Mouse (Mus musculus) adrenal gland, adult (tissue): ENCODE data around the gene Sirt7.

ENCODE experiments used
- DNase-seq, 2 experiments: peaks; one replicate each; pipeline ENCODE4 v3.0.0; 2022 to 2023; ENCODE audit warnings: low spot score in 1 of 2; ENCODE audit not compliant: inconsistent age in 2 of 2

Sirt7 gene

GRCm38 (mm10) chr11:120641869-120642268, 16.8 kb upstream of the Sirt7 start:
- no peak for DNase-seq

DNA sequence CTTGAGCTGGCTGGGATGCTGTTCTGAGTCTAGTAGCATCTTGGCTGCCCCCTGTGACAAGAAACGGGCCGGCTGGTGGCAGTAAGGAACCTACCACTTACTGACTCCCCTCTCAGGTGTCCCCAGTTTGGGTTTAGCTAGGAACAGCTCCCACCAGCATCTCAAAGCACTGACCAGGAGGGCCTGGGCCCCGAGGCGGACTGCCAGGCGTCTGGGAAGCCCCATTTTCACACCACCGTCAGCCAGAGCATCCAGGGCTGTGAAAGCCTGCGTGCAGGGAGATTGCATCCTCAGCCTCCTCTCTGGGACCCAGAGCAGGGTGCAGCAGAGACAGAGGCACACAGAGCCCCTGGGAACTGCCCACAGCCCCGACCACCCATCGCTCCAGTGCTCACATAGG, 16.2 kb upstream of the Sirt7 start:
- no peak for DNase-seq

- no peak for DNase-seq
Observed at GRCm38 (mm10) chr11:120634810-120635209, 9.8 kb upstream of the Sirt7 start.

DNA sequence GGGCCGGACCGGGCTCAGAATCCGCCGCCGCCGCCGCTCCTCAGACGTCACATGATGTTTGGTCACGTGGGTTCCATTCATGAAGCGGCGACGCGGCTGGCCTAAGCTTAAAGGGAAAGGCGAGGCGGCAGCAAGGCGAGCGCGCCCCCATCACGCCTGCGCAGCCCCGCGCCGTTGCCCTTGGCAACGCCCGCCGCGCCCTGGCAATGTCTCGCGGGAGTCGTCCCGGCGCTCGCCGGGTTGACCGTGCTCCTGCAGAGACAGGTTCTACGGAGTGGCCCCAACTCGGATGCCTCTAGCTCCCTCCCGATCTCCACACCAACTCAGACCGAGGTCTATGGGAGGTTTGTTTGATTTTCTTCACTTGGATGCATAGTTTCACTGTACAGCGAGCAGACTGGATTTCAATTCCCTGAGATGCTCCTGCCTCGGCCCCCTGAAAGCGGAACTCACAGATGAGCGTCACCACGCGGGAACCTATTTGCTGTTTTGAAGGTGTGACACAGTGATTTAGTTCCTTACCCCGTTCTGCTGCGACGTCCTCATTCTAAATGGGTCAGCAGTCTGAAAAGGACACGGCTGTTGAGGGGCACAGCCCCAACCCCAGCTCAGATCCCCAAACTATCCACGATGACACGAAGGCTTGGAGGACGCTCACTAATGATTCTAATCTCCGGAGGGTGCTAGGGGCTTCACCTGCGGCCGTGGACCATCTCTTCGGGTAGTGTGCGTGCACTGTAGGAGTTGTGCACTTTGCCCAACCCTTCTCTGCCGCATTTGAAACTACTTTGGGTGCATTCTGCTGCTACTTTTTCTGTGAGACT, 8.7 kb upstream of the Sirt7 start, which contains the start of gene Mafg:
Mafg (minus strand) TSS at position 81 of the 824 bp plus-strand sequence.
- DNase-seq = peak; percentile 96 to 97

DNA sequence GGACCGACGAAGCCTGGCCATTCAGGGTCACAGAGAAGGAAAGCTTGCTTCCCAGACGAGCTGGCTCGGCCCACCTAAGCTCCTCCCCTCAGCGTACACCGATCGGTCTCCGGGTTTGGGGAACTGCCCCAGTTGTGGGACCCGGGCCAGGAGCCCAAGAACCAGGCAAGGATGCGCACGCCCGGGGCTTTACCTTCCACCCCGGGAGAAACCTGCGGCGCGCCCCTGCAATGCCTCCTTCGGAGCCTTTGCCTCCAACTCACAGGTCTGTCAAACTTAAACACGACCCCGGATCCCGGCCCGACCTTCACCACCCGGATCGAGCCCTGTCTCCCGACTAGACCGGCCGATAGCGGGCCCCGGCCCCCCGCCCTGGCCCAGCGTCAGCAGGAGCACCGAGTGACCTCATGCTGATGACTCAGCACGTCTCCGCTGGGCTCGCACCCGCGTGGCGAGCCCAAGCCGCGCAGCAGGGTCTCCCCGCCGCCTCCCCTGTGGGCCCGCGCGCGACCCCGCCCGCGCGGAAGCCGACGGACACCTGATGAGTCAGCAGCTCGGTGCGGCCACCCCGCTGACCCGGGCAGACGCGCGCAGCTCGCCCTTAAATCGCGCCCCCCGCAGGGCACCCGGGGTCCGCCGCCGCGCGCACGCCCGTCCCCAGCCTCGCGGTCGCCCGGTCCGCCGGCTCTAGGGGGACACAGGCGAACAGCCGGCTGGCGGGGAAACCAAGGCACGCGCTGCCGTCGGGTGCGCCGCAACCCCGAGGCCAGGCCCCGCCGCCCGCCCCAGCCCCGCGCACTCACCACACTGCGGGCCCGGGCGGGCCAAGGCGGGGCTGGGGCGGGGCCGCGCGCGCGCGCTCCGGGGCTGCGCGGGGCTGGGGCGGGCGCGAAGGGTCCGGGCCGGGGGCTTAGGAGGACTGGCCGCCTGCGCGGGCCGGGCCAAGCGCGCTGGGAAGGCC, 7.8 kb upstream of the Sirt7 start:
- peak; percentile 90 to 96 for DNase-seq

DNA sequence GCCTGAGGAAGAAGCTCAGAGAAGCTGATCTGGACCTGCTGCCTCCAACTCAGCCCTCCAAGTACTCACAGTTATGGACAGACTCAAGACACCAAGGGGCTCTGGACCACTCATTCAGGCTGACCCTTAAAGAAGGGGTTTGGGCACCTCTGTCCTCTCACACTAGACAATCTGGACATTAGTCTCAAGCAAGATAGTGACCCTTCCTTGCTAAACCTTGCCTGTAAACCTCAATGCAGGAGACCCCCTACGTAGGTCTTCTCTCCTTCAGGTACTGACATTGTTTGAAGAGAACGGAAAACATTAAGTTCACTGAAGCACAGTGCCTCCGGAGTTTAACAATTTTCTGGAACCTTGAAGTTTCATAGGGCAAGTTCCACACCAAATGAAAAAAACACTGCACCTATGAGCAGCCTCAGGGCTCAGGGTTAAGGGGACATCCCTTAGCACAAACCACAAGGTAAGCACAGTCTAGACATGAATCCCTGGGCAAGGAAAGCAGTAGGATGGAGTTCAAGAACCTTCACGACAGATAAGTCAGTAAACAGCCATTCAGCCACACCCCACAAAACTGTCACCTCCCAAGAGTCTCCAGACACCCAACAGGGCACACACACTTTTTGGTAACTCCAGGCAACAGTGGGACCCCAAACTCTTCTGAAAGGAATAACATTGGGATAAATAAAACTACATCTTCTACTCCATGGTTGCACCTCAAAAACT, 6.8 kb upstream of the Sirt7 start:
- peak; percentile 18 to 54 for DNase-seq

GRCm38 (mm10) chr11:120630881-120631725, 6.1 kb upstream of the Sirt7 start:
- DNase-seq = peak; percentile 16 to 60

DNA sequence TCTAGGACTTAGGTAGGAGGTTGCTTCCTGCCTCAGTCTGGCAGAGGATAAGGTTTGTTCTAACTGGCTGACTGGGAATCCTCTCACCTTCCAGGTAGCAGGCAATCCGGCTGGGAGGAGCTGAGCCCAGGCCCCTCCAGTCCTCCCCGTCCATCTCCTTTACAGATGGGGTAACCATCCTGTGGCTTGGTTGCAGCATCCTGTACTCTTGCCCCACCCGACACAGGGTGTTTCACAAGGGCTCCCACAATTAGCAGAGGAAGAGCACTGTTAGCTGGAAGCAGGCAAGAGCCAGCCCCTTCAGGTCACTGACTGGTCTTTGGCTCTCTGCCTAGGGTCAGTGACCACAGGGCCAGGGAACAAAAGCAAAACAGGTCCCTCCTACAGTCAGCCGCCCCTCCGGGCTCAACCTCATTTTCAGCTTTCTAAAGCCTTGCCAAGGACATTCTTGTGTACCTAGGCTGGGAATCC, 5.4 kb upstream of the Sirt7 start:
- peak; percentile 67 to 79 for DNase-seq

DNA sequence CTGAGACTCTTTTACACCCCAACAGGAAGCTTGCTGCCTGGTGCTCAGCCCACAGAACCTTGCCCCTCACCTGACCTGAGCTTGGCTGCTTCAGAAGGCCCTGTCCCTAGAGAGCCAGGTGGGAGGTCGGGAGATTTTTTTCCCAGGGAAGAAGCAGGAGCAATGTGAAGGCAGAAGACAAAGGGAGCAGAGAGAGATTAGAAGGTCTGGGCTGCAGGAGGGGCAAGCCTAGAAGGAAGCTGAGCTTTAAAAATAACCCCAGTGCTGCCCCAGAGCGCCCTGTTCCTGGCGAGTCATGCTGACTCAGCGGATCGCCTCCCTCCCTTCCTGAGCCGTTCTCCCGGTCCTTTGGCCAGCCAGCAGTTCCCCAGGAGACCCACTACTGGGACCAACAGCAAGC, 4.9 kb upstream of the Sirt7 start:
- peak; percentile 78 to 82 for DNase-seq

DNA sequence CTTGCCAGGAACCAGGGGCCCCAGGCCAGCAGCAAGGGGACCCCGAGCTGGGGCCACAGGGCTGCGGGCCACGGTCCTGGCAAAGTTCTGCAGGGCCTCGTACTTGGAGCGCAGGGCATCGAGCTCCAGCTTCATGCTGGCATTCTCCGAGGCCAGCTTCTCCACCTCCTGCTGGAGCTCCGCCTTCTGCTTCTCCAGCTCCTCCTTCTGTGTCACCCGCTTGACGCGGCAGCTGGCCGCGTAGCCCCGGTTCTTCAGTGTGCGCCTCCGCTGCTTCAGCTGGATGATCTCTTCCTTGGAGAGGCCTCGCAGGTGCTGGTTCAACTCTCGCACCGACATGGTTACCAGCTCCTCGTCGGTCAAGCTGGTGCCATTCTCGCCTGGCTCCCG, 4.3 kb upstream of the Sirt7 start:
- peak; percentile 68 to 82 for DNase-seq

- peak in 1 of 2 experiments; percentile 31 for DNase-seq
Observed at GRCm38 (mm10) chr11:120628601-120629340, 3.7 kb upstream of the Sirt7 start.

- peak; percentile 27 to 50 for DNase-seq
Observed at GRCm38 (mm10) chr11:120627468-120628300, 2.6 kb upstream of the Sirt7 start.

GRCm38 (mm10) chr11:120626785-120627467, 1.9 kb upstream of the Sirt7 start:
- peak; percentile 7 to 39 for DNase-seq

GRCm38 (mm10) chr11:120624680-120625111, 344 bp downstream of the Sirt7 start:
- peak; percentile 89 to 94 for DNase-seq

GRCm38 (mm10) chr11:120623961-120624679, 920 bp downstream of the Sirt7 start:
- peak; percentile 76 to 88 for DNase-seq

DNA sequence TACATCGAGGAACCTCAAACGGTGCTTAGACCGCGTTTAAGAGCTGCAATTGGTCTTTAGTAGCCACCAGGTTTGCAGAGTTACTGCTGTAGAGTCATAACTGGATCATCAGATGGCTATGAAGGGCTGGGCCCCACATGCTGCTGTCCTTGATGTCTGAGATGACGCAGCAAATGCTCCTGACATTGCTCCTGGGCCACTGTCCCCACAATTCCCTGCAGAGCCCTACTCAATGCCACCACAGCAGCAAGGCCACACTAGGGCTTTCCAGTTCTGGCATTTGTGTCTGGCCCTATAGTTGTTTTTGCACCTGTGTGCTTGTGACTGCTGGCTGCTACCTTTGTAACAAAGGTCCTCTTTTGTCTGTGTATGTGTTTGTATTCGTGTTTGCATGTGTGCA, 2.2 kb downstream of the Sirt7 start:
- peak in 1 of 2 experiments; percentile 83 for DNase-seq

DNA sequence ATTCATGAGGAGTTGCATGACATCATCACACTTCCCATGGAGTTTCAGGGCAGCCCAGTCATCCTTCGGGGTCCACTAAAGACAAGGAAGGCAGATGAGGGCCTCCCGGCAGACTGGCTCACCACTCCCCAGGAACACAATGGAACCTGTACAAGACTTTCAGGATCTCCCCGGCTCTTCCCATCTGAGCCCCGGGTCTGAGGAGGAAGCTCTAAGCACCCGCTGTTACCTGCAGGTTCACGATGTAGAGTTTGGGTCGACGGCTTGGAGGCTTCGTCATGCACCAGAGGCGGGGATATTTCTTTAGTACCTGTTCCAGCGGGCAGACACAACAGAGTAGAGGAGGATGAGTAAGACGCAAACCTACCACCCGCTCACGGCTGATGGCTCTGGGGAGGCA, 4.8 kb downstream of the Sirt7 start:
- DNase-seq = peak in 1 of 2 experiments; percentile 24
